Mouse (Mus musculus): ENCODE measurements around the gene Ffar4.

- TF ChIP-seq GATA1 (IDR thresholded peaks at IDR 0.05; ENCODE audit: low read length) (no peak), TAL1 (IDR thresholded peaks at IDR 0.05; ENCODE audit: low read length) (no peak)
Observed at GRCm38 (mm10) chr19:38109506-38110242, 12.8 kb downstream of the Ffar4 start.

Measured in erythroblast, embryonic 14.5 days (primary cell).